Mouse (Mus musculus): Measurements from ENCODE around the gene Lin28a. TPM values are rescaled to one million over a fixed set of nuclear protein-coding genes. Genes with fewer than 3 reads are reported as not detected.

Lin28a gene
- total and polyA plus RNA-seq, 2 experiments from 2014 or later, result 0.05 TPM; not detected in 1

- no peak for DNase-seq
- H3K4me3 ChIP-seq (ENCODE audit: low read depth, low read length), result no peak overlapping the region
- ATAC-seq, result no peak
- no peaks in the 10 kb centered on the region for H3K4me1 ChIP-seq (ENCODE audit: insufficient read depth)
- H3K27me3 ChIP-seq (ENCODE audit: insufficient read depth, low read length), result peaks cover 10% of the 10 kb centered on the region
- H3K9me3 ChIP-seq (ENCODE audit: low read length), result no peaks in the 10 kb centered on the region
- H3K4me2 ChIP-seq (ENCODE audit: low read depth), result no peak overlapping the region
- H3K27ac ChIP-seq (ENCODE audit: low read depth, low read length), result no peak overlapping the region
- WGBS, result 11% methylated on average over 16 of the region's 16 CpGs
- no peak overlapping the region for H3K9ac ChIP-seq
- TF ChIP-seq CTCF (IDR thresholded peaks at IDR 0.05; ENCODE audit: low read depth), result no peak
- H3K36me3 ChIP-seq (ENCODE audit: insufficient read depth), result no peaks in the 10 kb centered on the region
Observed at GRCm38 (mm10) chr4:134011450-134012414, 6.9 kb downstream of the Lin28a start.

GRCm38 (mm10) chr4:134009709-134010108 is 8.9 kb downstream of the Lin28a start:
- H3K9me3 ChIP-seq (ENCODE audit: low read length), result no peaks in the 10 kb centered on the region
- DNase-seq, result no peak
- WGBS, result 56% methylated on average over 6 of the region's 6 CpGs
- no peak overlapping the region for H3K4me2 ChIP-seq (ENCODE audit: low read depth)
- no peaks in the 10 kb centered on the region for H3K4me1 ChIP-seq (ENCODE audit: insufficient read depth)
- H3K27ac ChIP-seq (ENCODE audit: low read depth, low read length), result no peak overlapping the region
- no peak overlapping the region for H3K9ac ChIP-seq
- H3K4me3 ChIP-seq (ENCODE audit: low read depth, low read length), result no peak overlapping the region
- ATAC-seq, result no peak
- no peak for TF ChIP-seq CTCF (IDR thresholded peaks at IDR 0.05; ENCODE audit: low read depth)
- H3K36me3 ChIP-seq (ENCODE audit: insufficient read depth), result no peaks in the 10 kb centered on the region
- H3K27me3 ChIP-seq (ENCODE audit: insufficient read depth, low read length), result no peaks in the 10 kb centered on the region

- WGBS, result 94% methylated on average over 3 of the region's 3 CpGs
- TF ChIP-seq CTCF (IDR thresholded peaks at IDR 0.05; ENCODE audit: low read depth), result no peak
- Histone ChIP-seq H3K27me3 (ENCODE audit: insufficient read depth, low read length) (no peaks in the 10 kb centered on the region), H3K27ac (ENCODE audit: low read depth, low read length) (no peak overlapping the region), H3K4me1 (ENCODE audit: insufficient read depth) (no peaks in the 10 kb centered on the region), H3K36me3 (ENCODE audit: insufficient read depth) (no peaks in the 10 kb centered on the region), H3K9me3 (ENCODE audit: low read length) (no peaks in the 10 kb centered on the region), H3K4me2 (ENCODE audit: low read depth) (no peak overlapping the region), H3K4me3 (ENCODE audit: low read depth, low read length) (no peak overlapping the region), H3K9ac (no peak overlapping the region)
- DNase-seq (no peak), ATAC-seq (no peak)
Observed at GRCm38 (mm10) chr4:134006845-134007244, 11.8 kb downstream of the Lin28a start.

- no peaks in the 10 kb centered on the region for H3K4me1 ChIP-seq (ENCODE audit: insufficient read depth)
- H3K27me3 ChIP-seq (ENCODE audit: insufficient read depth, low read length), result no peaks in the 10 kb centered on the region
- no peaks in the 10 kb centered on the region for H3K9me3 ChIP-seq (ENCODE audit: low read length)
- H3K9ac ChIP-seq, result no peak overlapping the region
- H3K36me3 ChIP-seq (ENCODE audit: insufficient read depth), result no peaks in the 10 kb centered on the region
- no peak overlapping the region for H3K4me3 ChIP-seq (ENCODE audit: low read depth, low read length)
- H3K4me2 ChIP-seq (ENCODE audit: low read depth), result no peak overlapping the region
- no peak for ATAC-seq
- TF ChIP-seq CTCF (IDR thresholded peaks at IDR 0.05; ENCODE audit: low read depth), result no peak
- no peak overlapping the region for H3K27ac ChIP-seq (ENCODE audit: low read depth, low read length)
- WGBS, result 57% methylated on average over 12 of the region's 12 CpGs
- no peak for DNase-seq
Observed at GRCm38 (mm10) chr4:134005581-134006358, 12.9 kb downstream of the Lin28a start.

- ATAC-seq (no peak), DNase-seq (no peak)
- WGBS, result 9% methylated on average over 5 of the region's 5 CpGs
- no peak overlapping the region for H3K4me2 ChIP-seq (ENCODE audit: low read depth)
- H3K4me3 ChIP-seq (ENCODE audit: low read depth, low read length), result no peak overlapping the region
- H3K9me3 ChIP-seq (ENCODE audit: low read length), result no peaks in the 10 kb centered on the region
- no peak for TF ChIP-seq CTCF (IDR thresholded peaks at IDR 0.05; ENCODE audit: low read depth)
- H3K27ac ChIP-seq (ENCODE audit: low read depth, low read length), result no peak overlapping the region
- no peaks in the 10 kb centered on the region for H3K36me3 ChIP-seq (ENCODE audit: insufficient read depth)
- no peaks in the 10 kb centered on the region for H3K27me3 ChIP-seq (ENCODE audit: insufficient read depth, low read length)
- H3K4me1 ChIP-seq (ENCODE audit: insufficient read depth), result no peaks in the 10 kb centered on the region
- no peak overlapping the region for H3K9ac ChIP-seq
Observed at GRCm38 (mm10) chr4:134002903-134003302, 15.7 kb downstream of the Lin28a start.

GRCm38 (mm10) chr4:134002246-134002645 is 16.4 kb downstream of the Lin28a start:
- Histone ChIP-seq H3K4me1 (ENCODE audit: insufficient read depth) (no peaks in the 10 kb centered on the region), H3K9ac (no peak overlapping the region), H3K9me3 (ENCODE audit: low read length) (no peaks in the 10 kb centered on the region), H3K4me2 (ENCODE audit: low read depth) (no peak overlapping the region), H3K4me3 (ENCODE audit: low read depth, low read length) (no peak overlapping the region), H3K27ac (ENCODE audit: low read depth, low read length) (no peak overlapping the region), H3K36me3 (ENCODE audit: insufficient read depth) (no peaks in the 10 kb centered on the region), H3K27me3 (ENCODE audit: insufficient read depth, low read length) (no peaks in the 10 kb centered on the region)
- WGBS, result 12% methylated on average over 4 of the region's 4 CpGs
- no peak for ATAC-seq
- TF ChIP-seq CTCF (IDR thresholded peaks at IDR 0.05; ENCODE audit: low read depth), result no peak
- no peak for DNase-seq

GRCm38 (mm10) chr4:134001710-134002109 is 16.9 kb downstream of the Lin28a start:
- no peak overlapping the region for H3K4me2 ChIP-seq (ENCODE audit: low read depth)
- 58% methylated on average over 10 of the region's 10 CpGs for WGBS
- no peak overlapping the region for H3K27ac ChIP-seq (ENCODE audit: low read depth, low read length)
- no peaks in the 10 kb centered on the region for H3K36me3 ChIP-seq (ENCODE audit: insufficient read depth)
- TF ChIP-seq CTCF (IDR thresholded peaks at IDR 0.05; ENCODE audit: low read depth), result peak; percentile 33; the same call in 1 of the 2 replicates
- H3K4me1 ChIP-seq (ENCODE audit: insufficient read depth), result no peaks in the 10 kb centered on the region
- H3K9ac ChIP-seq, result no peak overlapping the region
- H3K27me3 ChIP-seq (ENCODE audit: insufficient read depth, low read length), result no peaks in the 10 kb centered on the region
- H3K4me3 ChIP-seq (ENCODE audit: low read depth, low read length), result no peak overlapping the region
- no peaks in the 10 kb centered on the region for H3K9me3 ChIP-seq (ENCODE audit: low read length)
- DNase-seq (no peak), ATAC-seq (no peak)
